Mouse (Mus musculus): Measurements from ENCODE around the gene Macf1.
"Not testable (repeated sequence)": the region's sequence is repeated elsewhere in the genome, so short reads cannot be mapped to it uniquely, and the experiment has no call there.

Macf1 gene

GRCm38 (mm10) chr4:123358613-123359012 is 325.5 kb downstream of the Macf1 start:
- no peak for DNase-seq (ENCODE audit: low read depth, low spot score)

GRCm38 (mm10) chr4:123355941-123356340 is 328.2 kb downstream of the Macf1 start:
- DNase-seq (ENCODE audit: low read depth, low spot score), result no peak

DNA sequence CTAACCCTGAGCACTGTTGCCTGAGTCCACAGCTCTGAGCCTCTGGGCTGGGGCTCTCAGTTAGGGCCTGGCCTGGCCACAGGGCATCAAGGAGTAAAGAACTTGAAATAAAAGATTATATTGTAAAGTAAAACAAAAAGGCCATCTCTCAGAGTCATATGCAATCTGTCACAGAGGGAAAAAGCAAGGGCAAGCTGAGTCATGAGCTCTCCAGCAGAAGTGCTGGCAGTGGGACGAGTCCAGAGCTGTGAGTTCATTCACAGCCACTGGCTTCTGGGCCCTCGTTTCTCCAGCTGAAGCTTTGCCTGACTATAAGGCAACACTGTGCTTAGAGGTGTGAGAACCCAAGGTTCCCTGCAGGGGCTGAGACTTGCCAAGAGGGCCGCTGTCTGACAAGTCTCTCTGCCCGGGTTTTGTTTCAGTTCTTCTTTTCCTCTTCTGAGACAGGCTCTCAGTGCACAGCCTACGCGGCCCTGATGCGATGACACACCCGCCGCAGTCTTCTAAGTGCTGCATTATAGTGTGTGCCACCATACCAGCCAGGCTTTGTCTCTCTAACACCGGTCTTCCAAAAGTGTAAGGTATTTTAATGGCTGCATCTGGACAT is 330.8 kb downstream of the Macf1 start:
- no peak for DNase-seq (ENCODE audit: low read depth, low spot score)

- DNase-seq (ENCODE audit: low read depth, low spot score), result no peak
These were observed 340.7 kb downstream of the Macf1 start for GRCm38 (mm10) chr4:123343471-123343789.

GRCm38 (mm10) chr4:123342642-123343470 is 341.3 kb downstream of the Macf1 start, which contains the start of gene Bmp8a:
TSS of gene Bmp8a (minus strand) at chr4:123343252.
- peak; percentile 73 for DNase-seq (ENCODE audit: low read depth, low spot score)

DNA sequence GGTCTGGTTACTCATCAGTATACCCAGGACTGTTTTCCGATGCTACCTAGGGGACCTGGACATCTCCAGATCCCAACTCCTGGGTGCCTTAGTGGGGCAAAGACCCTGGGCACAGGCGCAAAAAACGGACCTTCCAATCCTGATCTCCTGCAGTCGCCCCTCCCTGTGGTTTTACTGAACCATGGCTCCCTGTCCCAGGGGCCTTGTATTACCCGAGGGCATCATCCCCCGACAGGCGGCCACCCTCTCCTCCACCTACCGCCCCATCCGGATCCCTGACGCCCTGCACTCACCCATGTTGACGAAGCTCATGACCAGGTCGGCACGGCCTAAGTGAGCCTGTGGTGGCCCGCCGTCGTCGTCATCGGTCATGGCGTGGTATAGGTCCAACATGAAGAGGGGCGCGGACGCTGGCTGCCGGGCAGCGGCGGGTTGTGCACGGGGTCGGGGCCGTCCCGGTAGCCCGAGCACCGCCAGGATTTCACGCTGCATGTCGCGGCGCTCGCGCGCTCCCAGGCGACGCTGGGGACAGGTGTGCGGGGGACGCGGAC is 342.0 kb downstream of the Macf1 start:
- DNase-seq (ENCODE audit: low read depth, low spot score), result no peak

GRCm38 (mm10) chr4:123340232-123340631 is 343.9 kb downstream of the Macf1 start:
- no peak for DNase-seq (ENCODE audit: low read depth, low spot score)

DNA sequence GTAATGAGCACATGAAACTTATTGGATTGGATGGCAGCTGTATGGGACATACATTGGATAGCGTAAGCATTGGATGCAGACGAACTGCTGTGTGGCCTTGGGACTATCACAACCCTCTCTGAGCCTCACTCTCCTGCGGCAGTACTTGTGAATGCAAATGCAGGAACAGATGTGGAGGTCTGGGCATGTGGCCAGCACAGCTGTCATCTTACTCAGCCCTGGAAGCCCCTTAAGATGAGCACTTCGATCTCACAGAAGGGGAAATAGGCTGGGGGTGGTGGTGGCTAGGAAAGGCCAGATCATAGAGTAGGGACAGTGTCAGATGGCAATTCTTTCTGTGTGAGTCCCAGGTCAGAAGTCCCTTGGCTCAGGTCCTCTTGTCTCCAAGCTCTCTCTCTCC is 346.5 kb downstream of the Macf1 start:
- no peak for DNase-seq (ENCODE audit: low read depth, low spot score)

GRCm38 (mm10) chr4:123335796-123336585 is 348.2 kb downstream of the Macf1 start:
- no peak for DNase-seq (ENCODE audit: low read depth, low spot score)

GRCm38 (mm10) chr4:123335244-123335643 is 348.9 kb downstream of the Macf1 start:
- not testable (repeated sequence) for DNase-seq (ENCODE audit: low read depth, low spot score)

- DNase-seq (ENCODE audit: low read depth, low spot score), result no peak
These were observed 350.0 kb downstream of the Macf1 start for GRCm38 (mm10) chr4:123334177-123334576.

- DNase-seq (ENCODE audit: low read depth, low spot score), result no peak
These were observed 351.0 kb downstream of the Macf1 start for GRCm38 (mm10) chr4:123333151-123333550.

- DNase-seq (ENCODE audit: low read depth, low spot score), result not testable (repeated sequence)
These were observed 352.2 kb downstream of the Macf1 start for GRCm38 (mm10) chr4:123331961-123332360.

DNA sequence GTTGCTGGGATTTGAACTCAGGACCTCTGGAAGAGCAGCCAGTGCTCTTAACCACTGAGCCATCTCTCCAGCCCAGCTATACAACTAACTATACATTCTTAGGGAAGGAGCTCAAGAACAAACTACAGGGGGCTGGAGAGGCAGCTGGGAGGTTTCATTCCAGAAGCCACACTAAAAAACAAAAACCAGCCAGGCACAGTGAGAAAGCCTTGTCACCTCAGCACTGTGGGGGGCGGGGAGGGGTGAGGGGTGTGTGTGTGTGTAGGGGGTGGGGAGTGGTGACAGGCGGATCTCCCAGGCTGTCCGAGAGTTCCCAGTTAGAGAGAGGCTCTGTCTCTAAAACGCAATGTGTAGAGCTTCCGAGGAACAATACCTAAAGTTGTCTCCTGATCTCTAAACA is 352.8 kb downstream of the Macf1 start:
- no peak for DNase-seq (ENCODE audit: low read depth, low spot score)

DNA sequence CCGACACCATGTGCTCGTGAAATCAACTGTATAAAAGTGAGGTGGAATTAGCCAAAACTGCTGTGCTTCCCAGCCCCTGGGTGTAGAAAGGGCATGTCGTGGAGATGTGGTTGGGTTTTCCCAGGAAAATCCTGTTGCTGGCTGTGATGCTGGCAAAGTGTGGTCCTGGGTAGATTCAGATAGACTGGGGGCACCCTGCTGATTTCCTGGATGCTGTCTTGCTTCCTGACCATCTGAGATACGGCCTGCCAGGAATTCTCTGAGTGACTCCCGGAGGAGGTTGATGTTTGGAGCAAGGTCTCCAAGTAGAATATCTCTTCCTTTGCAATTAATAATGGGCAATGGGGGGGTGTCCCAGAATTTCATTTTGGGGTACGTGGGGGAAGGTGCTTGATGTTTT is 355.2 kb downstream of the Macf1 start:
- no peak for DNase-seq (ENCODE audit: low read depth, low spot score)

DNA sequence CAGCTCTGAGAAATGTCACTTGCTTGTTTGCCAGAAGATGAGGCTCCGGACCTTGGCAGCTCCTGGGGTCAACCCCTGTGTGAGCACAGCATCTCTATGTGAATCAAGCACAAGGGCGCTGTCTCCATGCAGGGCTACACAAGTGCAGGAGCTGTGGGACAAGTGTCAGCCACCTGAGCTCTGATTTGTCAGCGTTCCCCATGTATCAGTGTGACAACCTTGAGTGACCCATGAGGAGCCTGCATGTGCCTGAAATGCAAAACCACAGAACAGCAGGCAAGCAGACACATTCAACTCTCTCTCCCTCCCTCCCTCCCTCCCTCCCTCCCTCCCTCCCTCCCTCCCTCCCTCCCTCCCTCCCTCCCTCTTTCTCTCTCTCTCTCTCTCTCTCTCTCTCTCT is 356.5 kb downstream of the Macf1 start:
- DNase-seq (ENCODE audit: low read depth, low spot score), result no peak

DNA sequence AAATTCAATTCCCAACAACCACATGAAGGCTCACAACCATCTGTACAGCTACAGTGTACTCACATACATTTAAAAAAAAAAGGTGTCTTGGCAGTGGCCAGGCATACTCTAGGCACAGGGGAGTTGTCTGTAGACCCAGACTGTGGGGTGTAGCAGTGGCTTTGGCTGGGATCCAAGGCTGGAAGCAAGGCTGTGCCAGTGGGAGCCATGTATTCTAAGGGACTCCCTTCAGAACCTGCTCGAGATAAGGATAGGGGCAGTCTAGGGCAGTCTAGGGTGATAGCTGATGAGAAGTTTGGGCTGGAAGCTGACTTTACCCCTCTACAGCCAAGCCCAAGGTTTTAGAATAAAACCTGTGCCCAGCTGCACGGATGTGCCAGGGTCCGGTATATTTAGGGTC is 358.1 kb downstream of the Macf1 start:
- no peak for DNase-seq (ENCODE audit: low read depth, low spot score)

- no peak for DNase-seq (ENCODE audit: low read depth, low spot score)
These were observed 360.6 kb downstream of the Macf1 start, which contains the start of gene Oxct2a for GRCm38 (mm10) chr4:123323534-123323933. TSS of gene Oxct2a (minus strand) at chr4:123323634.

DNA sequence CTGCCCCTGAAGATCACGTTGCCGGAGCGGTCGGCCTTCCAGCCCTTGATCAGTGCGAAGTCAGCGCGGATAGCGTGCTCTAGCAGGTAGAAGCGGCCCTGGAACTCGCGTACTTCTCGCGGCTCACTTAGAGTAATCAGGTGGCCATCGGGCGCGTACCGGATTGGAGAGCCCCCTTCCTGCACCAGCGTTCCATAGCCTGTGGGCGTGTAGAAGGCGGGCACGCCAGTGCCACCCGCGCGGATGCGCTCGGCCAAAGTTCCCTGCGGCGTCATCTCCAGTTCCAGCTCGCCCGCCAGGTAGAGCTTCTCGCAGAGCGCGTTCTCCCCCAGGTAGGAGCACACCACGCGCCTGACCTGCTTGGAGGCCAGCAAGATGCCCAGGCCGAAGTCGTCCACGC is 361.2 kb downstream of the Macf1 start:
- DNase-seq (ENCODE audit: low read depth, low spot score), result not testable (repeated sequence)

- DNase-seq (ENCODE audit: low read depth, low spot score), result no peak
These were observed 369.7 kb downstream of the Macf1 start for GRCm38 (mm10) chr4:123314497-123314896.

DNA sequence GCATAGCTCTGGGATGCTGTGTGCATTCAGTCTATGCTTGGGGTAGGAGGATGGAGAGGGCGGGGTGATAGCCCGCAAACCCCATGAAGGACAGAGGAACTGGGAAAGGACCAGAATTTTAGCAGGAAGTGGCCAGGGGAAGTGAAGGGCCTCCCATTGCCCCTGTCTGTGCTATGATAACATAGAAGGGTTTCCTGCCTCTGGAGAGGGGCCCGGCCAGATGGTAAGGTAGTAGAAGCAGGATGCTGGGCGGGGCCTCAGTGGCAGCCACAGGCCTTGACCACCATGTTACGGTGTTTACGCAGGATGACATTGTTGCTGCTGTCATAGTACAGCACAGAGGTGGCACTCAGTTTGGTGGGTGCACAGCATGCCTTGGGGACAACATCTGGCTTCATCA is 371.1 kb downstream of the Macf1 start:
- no peak for DNase-seq (ENCODE audit: low read depth, low spot score)

DNA sequence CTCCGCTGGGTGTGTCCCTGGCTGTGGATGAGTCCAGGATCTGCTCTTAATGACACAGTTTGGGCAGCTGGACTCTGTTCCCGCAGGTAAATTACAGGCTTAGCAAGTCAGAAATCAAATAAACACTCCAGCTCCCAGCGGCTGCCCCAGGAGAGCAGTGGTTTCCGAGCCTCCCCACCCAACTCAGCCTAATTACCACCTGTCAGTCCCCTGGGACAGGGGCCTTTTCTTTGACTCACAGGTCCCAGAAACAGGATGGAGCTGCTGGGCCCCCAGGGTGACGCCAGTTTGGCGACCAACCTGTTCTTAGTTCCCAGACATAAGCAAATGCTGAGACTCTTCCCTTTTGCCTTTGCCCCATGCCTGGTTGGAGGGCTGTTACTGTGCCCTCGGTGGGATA is 372.3 kb downstream of the Macf1 start:
- DNase-seq (ENCODE audit: low read depth, low spot score), result no peak

All from forelimb bud, embryonic 11.5 days (tissue).